Mouse (Mus musculus): Measurements from ENCODE around the gene Fli1.

DNA sequence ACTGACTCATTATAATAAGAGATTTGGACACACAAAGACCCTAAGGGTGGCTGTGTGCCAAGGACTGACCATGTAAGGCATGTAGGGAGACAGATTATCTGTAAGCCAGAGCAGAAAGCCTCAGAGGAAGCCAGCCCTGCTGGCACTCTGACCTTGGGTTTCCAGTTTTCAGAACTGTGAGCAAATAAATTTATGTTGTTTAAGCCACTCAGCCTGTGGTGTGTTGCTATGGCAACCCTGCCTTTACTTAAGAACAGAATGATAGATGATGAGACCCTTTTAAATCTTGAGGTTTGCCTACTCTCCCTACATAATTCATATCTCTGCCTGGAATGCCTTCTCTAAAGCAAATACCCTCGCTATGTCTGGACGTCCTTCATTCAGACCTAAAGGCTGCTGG lies 64.6 kb downstream of the Fli1 start:
- TF ChIP-seq CTCF (IDR thresholded peaks at IDR 0.05; ENCODE audit: low read depth) (no peak), EP300 (IDR thresholded peaks at IDR 0.05; ENCODE audit: low read depth) (no peak)
